Mouse (Mus musculus) yolk sac, embryonic 10.5 days (tissue): Measurements from ENCODE around the gene Gpr152.
A peak's percentile ranks its signal among the peaks of the same experiment; 100 is the strongest.
"Not testable (repeated sequence)": the region's sequence is repeated elsewhere in the genome, so short reads cannot be mapped to it uniquely, and the experiment has no call there.

Experiments used
- DNase-seq: peaks from one replicate; pipeline ENCODE4 v3.0.0-alpha.2; 2017; ENCODE audit warnings: low spot score

Gene Gpr152

DNA sequence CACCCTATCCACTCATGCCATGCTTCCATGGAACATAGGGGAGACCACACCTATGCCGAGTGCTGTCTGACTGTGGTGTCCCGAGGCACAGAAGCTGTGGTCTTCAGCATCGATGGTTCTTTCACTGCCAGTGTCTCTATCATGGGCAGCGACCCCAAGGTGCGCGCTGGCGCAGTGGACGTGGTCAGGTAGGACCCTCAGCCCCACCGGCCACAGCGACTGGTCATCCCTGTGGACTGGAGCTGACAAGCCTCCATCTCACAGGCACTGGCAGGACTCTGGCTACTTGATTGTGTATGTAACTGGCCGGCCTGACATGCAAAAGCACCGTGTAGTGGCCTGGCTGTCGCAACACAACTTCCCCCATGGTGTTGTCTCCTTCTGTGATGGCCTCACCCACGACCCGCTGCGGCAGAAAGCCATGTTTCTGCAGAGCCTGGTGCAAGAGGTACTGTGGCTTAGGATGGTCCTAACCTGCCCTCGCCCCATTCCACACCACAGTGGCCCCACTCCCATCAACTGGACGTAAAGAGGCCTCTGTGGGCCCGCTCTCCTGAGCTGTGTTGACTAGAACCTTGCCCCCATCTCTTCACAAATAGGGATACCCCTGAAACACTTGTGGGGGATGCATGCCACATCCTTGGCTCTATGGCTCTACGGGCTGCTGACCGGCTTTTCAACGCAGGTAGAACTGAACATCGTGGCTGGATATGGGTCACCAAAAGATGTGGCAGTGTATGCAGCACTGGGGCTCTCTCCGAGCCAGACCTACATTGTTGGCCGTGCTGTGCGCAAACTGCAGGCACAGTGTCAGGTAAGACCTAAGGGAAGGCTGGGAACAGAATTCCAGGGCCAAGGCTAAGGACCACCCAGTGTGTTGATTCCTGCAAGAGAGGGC, 27.3 kb upstream of the Gpr152 start:
- no peak for DNase-seq

DNA sequence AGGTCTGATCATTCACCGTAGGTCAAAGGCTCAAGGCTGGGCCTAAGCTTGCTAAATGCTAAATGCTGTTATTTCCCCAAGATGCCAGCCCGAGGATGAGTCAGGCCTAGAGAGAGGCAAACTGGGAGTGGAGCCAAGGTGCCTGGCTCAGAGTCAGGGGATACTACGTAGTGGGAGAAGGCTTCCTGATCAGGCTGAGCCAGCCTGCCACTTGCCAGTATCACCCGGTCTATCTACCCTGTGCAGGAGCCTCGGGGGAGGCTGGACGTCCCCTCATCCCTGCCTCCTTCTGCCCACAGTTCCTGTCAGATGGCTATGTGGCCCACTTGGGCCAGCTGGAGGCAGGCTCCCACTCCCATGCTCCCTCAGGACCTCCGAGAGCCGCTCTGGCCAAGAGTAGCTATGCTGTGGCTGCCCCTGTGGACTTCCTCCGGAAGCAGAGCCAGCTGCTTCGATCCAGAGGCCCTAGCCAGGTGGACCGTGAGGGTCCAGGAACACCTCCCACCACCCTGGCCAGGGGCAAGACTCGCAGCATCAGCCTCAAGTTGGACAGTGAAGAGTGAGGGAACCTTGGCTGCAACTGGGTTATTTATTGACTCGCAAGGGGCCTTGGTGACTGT, 26.3 kb upstream of the Gpr152 start:
- no peak for DNase-seq

DNA sequence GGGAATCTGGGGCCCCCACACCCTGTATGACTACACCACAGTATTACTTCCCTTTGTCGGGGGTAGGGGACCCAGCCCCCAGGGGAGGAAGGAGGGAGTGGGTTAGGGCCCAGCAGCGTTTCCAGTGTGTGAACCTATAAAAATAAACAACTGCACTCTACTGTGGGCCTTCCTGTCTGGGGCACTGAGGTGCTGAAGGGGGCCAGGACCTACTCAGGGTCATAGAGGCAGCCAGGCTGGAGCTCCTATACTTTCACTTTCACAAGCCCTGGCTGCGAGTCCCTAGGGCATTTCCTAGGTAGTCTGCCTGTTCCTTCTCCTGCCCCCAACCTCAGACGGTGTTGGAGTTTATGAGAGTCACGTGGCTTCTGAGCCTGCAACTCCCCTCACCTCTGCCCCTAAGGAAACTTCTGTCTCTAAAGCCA, 25.8 kb upstream of the Gpr152 start:
- DNase-seq = peak; percentile 48

DNA sequence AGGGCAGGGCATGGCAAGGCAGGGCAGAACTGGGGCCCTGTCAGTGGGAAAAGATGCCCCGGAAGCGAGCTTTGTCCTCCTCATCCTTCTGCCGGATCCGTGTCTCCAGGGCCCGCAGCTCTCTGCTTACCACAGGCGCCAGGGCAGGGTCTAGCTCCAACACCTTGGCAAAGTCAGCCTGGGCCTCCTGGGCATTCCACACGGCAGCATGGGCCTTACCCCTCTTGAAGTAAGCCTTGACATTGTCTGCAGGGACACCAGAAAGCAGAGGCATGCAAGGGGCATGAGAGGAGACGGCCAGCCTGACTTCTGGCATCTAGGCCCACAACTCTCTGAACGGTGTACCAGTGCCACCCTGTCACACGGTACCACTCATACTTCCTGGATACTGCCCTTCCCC, 25.0 kb upstream of the Gpr152 start:
- DNase-seq = no peak

DNA sequence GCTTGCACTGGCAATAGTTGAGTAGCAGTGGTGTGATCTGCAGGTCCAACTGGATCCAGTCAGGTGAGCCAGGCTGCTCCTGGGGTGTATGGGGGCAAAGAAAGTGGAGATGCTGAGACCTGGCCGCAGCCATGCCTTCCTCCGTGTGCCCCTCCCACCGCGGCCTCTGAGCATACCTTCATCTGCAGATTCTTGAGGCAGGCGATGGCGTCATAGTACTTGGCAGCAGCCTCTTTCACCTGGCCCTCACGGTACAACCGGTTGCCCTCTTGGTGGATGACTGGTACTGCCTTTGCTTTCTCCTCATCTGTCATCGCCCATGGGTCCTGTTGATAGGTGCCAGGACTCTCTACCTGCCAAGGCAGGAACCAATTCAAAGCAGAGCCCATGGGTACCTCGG, 24.4 kb upstream of the Gpr152 start:
- no peak for DNase-seq

DNA sequence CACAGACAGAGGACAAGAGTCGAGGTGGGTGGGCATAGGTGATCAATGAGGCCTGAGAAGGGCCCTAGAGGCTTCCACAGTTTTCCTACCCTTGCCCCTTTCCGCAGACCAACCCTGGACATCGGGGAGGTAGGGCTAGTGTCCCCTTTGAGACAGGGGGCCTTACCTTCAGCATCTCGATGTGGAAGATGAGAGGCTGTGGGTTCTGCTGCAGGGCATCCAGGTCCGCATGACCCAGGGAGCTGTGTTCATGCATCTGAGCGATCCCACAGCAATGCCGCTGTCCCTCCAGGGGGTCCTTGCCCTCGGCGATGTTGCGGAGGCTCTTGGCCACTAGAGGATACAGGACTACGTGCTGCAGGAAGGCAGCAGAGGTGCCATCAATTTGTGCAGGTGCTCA, 23.8 kb upstream of the Gpr152 start:
- no peak for DNase-seq

DNA sequence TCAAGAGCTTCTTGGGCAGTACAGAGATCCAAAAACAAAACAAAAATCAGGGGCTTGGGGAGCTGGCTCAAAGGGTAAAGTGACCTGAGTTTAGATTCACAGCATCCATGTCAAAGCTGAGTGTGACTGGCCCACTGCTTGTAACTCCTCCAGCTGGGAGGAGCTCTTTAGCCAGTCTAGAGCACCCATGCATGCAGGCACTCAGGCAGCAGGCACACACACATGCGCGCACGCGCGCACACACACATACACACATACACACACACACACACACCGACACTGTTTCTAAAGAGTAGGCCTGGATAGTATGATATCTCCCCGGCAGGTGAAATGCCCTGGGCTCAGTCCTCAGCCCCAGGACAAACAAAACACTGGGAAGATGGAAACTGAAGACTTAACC, 22.6 kb upstream of the Gpr152 start:
- no peak for DNase-seq

DNA sequence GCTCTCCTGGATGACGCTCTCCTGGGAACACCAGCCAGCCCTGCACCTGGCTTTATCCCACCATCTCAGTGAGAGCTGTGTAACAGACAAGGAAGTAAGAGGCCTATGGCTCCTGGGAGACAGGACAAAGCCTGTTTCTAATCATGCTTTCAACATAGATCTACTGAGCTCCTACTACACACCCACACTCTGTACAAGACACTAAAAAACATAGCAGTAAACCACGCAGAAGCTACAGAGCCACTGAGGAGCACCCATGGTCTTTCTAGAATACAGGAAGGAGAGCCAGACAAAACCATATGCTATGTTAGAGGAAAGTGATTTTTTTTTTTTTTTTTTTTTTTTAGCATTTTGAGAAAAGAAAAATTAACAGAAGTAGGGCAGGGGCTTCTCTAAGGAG, 21.2 kb upstream of the Gpr152 start:
- no peak for DNase-seq

DNA sequence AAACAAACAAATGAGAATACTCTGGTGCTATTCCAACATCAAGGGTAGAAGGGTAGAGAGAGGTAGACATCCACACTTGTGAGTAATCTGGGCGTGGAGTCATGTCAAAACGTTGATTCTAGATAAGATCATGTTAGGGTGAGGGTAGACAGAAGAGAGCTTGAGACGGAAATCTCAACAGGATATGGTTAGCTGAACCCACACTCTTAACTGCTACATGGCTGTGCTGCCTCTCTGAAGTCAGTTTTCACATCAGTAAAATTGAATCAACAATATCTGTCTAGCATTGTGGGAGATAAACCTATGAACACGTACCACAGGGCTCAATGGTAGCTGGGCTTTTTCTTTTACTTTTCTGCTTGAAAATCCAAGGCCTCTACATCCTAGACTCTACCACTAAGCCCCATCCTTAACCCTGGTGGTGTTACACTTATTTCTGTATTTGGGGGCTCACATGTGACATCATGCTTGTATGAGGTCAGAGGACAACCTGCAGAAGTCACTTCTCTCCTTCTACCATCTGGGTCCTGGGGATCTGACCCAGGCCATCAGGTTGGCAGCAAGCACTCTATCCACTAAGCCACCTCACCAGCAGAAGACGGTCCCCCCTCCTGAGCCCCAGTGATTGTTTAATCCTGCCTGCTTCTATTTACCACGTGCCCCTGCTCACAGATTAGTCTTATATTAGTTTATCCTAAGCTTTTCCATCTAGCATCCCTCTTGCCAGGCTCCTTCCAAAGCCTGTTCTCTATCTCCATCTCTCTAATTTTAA, 19.7 kb upstream of the Gpr152 start:
- DNase-seq = no peak

DNA sequence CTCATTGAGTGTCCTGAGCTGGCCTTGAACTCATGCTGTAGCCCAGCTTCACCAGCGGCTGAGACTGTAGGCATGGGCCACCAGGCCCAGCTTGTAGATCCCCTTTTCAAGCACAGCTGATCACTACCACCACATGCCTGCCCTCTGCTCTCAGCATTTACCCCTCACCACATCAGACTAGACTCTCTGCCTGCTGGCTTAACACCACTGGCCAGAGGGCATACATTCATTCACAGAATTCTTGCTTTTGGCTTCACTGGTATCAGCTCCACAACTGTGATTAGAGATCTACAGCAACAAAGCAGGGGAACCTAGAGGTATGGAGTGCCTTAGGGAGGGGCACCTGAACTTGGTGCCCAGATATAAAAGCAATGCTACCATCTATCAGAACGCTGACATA, 19.1 kb upstream of the Gpr152 start:
- no peak for DNase-seq

DNA sequence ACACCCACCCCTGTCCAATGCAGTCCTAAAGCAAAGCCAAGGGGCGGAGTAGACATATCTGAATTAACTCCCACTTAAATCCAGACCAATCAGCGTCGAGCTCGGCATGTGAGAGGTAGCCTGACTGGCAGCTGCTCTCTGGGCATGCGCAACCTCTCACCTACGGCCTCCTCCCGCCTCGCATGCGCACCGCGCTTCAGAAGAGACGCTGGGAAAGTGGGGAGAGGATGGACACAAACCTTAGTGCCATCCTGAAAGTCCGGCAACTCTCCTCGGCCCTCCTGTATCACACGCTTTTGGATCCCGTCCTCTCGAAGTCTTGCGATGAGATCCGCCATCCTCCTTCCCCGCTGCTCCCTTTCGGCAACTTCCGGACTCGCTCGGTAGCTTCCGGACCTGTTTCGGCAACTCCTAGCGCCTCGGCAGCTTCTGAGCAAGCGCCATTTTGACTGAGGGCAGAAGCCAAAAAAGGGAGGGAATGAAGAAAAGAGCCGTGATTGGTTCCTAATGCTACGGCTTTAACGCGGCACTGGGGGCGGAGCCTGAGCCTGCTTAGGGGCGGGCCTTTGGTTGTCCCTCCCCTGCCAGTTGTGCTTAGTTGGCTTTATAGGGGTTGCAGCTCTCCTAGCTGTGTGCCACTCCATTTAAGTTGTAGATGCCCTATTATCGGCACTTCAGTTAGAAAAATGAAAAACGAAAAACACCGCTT, 18.3 kb upstream of the Gpr152 start:
- DNase-seq = peak; percentile 98

DNA sequence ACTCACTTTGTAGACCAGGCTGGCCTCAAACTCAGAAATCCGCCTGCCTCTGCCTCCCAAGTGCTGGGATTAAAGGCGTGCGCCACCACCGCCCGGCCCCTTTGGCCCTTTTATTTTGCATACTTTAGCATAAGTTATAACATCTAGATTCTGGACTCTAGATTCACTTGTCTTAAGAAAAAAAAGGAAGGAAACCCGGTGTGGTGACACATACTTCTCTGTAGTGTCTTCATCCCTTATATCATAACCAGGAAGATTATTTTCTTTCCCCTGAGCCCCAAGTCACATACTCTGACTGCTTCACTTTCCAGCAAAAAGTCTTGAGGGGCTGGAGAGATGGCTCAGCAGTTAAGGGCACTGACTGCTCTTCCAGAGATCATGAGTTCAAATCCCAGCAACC, 17.7 kb upstream of the Gpr152 start:
- DNase-seq = not testable (repeated sequence)

DNA sequence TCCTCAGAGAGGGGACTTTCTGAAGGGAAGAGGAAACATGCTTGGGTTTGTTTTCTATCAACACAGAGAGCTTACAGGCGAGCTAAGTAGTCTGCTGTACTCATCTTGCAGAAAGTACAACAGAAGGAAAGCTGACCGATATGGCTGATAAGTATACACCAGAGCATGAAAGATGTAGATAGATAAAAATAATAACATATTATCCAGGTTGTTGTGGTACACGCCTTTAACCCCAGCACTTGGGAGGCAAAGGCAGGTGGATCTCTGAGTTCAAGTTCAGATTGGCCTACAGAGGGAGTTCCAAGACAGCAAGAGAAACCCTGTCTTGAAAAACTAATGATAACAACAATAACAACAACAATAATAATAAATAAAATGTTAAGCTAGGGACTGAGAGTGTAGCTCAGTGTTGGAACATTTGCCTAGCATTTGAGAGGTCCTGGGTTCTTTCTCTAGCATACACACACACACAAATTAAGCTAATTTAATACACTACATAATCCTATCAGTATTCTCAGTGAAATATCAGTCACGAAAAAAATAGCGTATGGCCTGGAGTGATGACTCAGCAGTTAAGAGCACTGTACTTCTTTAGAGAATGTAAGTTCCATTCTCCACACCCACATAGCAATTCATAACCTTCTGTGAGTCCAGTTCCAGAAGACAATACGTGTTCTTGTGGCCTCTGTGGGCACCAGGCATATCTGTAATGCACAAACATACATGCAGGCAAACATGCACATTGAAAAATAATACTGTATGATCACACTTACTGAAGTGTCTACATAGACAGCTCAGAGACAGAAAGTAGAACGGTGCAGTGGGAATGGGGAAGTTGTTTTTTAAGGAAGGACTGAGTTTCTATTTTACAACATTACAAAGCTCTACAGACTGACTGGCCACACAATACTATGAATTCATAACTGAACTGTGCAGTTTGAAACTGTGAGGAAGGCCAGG, 16.9 kb upstream of the Gpr152 start:
- no peak for DNase-seq

DNA sequence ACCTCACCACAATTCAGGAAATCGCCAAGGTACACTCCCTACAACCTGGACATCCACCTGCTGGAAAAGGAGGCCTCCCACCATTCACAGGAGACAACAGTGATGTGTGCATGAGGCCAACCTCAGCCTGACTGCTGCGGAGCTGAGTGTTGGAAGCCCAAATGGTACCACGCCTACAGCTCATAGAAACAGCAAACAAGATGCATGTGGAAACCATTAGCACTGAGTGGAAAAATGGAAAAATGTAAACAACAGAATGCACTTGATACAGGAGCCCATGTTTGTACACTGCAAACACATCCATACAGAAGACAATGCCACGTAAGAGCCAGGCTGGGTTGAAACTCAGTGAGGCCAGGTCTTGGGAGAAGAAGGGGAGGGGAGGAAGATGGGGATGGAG, 15.2 kb upstream of the Gpr152 start:
- DNase-seq = no peak

DNA sequence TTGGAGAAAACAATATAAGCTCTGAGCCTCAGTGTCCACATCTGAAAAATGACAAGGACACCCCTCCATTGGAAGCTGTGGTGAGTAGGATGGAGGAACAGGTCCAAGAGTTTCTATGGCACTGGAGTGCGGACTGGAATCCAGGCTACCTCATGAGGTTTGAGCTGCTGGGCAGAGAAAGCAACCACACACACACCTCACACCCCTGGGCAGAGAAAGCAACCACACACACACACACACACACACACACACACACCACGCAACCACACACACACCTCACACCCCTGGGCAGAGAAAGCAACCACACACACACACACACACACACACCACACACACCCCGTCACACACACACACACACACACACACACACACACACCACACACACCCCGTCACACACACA, 14.3 kb upstream of the Gpr152 start:
- not testable (repeated sequence) for DNase-seq

DNA sequence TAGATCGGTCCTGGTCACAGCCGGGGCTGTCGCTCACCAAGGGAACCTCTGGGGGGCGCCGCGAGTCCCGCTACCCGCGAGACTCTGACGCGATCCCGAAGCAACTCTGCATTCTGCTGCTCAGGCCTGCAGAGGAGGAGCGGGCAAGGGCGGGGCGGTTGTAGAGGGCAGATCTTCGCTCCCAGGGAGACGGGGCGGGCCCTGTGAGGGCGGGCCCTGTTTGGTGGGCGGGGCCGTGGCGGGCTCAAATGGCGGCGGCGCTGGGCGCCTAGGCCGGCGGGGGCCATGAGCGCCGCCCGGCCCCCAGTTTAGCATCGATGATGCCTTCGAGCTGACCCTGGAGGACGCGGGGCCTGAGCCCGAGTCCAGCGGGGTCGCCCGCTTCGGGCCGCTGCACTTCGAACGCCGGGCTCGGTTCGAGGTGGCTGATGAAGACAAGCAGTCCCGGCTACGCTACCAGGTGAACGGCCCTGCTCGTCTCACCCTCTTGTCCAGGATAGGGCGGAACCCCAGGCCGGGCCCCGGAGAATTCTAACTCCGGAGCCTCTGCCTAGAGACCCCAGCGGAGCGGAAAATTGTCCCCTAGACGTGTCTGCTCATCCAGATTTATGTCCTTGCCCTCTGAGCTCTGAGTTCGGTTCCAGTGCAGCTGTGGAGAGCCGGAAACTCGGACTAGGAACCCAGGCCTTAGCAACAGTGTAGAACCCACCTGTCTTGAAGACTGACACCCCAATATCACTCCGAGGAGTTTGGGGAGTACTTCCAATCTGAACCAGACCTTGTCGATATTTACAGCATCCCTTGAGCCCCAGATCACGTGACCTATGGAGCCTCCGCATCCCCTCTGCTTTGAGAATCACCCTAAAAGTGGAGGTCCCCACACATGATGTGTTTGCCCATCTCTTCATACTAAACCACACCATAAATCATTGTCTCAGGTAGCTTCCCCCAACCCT, 13.6 kb upstream of the Gpr152 start, which contains the start of gene Aip:
Aip (minus strand) TSS at position 118 of the 956 bp plus-strand sequence.
- DNase-seq = peak; percentile 98

DNA sequence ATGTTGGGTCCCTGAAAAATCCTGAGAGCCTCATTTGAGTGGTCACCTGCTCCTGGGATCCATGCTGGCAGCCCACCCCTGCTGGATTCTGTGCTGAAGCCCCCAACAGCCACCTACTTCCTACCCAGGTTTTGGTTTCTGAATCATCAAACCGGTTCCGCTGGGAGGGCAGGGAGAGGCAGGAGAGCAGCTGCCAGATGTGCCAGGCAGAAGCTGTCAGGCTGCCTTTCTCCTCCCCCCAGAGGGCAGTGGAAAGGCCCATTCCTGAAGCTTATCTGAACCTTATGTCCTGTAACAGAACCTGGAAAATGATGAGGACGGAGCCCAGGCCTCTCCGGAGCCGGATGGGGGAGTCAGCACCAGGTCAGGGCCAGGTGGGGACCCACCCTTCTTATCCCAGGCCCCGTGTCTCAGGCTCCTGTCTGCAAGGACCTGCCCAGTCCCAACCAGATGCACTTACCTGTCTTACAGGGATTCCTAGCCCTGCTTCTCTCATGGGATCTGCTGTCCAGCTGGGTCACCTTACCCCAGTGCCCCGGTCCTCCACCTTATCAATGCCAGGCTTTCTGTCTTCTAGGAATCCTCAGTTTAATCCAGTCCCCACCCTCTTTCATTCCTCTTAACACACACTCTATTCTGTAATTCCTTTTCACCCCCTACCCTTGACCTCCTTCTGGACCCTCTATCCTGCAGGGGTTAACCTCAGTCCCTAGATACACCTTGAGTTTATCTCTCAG, 12.7 kb upstream of the Gpr152 start:
- DNase-seq = no peak

DNA sequence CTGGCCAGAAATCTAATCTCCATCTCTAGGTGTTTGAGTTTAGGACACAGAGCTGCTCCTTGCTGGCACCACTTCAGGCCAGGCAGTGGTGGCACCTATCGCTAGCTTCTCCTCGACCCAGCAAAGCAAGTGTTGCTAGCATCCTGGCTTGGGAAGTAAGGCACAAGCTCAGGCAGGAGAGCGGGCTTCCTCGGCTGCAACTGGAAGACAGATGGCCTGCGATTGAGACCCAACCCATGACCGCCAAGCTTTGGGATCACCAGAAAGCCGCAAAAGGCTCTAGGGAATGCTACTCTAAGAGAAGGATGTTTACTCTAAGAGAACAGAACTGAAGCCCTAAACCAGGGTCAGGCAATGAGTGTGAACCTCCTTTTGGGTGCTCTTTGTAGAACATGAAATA, 10.1 kb upstream of the Gpr152 start:
- no peak for DNase-seq

DNA sequence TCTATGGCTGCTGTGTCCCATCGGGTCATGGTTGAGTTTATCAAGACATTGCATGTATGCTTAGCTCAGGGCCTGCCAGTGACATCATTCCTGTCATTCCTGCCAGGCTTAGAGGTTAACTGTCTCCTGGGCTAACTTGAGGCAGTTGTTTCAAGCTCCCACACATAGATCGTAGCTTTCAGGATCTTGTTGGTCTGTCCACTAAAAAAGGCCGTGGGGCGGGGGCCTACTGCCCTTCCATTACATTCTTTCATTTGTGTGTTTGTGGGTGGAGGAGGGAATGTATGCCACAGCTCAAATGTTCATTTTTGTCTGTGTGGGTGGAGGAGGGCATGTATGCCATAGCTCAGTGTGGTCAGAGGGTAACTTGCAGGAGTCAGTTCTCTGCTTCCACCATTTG, 9.5 kb upstream of the Gpr152 start:
- no peak for DNase-seq
